Mouse (Mus musculus) brain, embryonic 14.5 days (tissue): ENCODE measurements around the gene Pik3cd.
A peak's percentile ranks its signal among the peaks of the same experiment; 100 is the strongest.

ENCODE experiments used
- CTCF ChIP-seq: fragments of 200-500 bp; IDR thresholded peaks from 2 replicates; pipeline ENCODE4 v1.5.1; 2012; ENCODE audit warnings: inconsistent platforms, mild to moderate bottlenecking, moderate library complexity, borderline replicate concordance; ENCODE audit not compliant: insufficient read depth, insufficient read length; ENCODE audit errors: extremely low read depth
- POLR2A ChIP-seq: fragments of 200-500 bp; IDR thresholded peaks from 2 replicates; pipeline ENCODE4 v1.6.1; 2012; ENCODE audit warnings: mild to moderate bottlenecking, inconsistent platforms, borderline replicate concordance; ENCODE audit not compliant: poor library complexity, insufficient read depth, insufficient read length, severe bottlenecking; ENCODE audit errors: extremely low read depth

GRCm38 (mm10) chr4:149725661-149726350 lies 23.4 kb upstream of the Pik3cd start:
- TF ChIP-seq CTCF (peak; percentile 73), POLR2A (no peak)
